Mouse (Mus musculus): ENCODE data around the gene Psmd2.

GRCm38 (mm10) chr16:20638367-20638766, 13.1 kb upstream of the Psmd2 start:
- no peak for TF ChIP-seq CTCF (IDR thresholded peaks at IDR 0.05; ENCODE audit: extremely low read depth, insufficient read length, insufficient replicate concordance, low read depth, low read length)
- no peak for TF ChIP-seq POLR2A (IDR thresholded peaks at IDR 0.05; ENCODE audit: low read depth, low read length)

Measured in small intestine, adult 2 months (tissue).